Mouse (Mus musculus) megakaryocyte, embryonic 14.5 days (primary cell): ENCODE data around the gene Ndufb2. TPM values are rescaled to one million over a fixed set of nuclear protein-coding genes. Genes with fewer than 3 reads are reported as not detected.

ENCODE experiments used
- H3K27me3 ChIP-seq: replicated peaks from 2 replicates; pipeline ENCODE3; 2012; ENCODE audit warnings: inconsistent platforms
- H3K36me3 ChIP-seq: replicated peaks from 2 replicates; pipeline ENCODE3; 2012; ENCODE audit warnings: low read length, inconsistent platforms, mixed read lengths
- H3K4me1 ChIP-seq: 2 replicates; pipeline ENCODE4 v1.6.1; 2012; ENCODE audit warnings: inconsistent platforms
- H3K4me3 ChIP-seq: replicated peaks from 2 replicates; pipeline ENCODE3; 2012; ENCODE audit warnings: moderate library complexity, mild to moderate bottlenecking, inconsistent platforms
- H3K9me3 ChIP-seq: 2 replicates; pipeline ENCODE4 v1.6.1; 2012; ENCODE audit warnings: inconsistent platforms
- FLI1 ChIP-seq: IDR thresholded peaks from 2 replicates; pipeline ENCODE4 v1.6.1; 2012; ENCODE audit warnings: low read length, inconsistent platforms, mixed read lengths
- GATA1 ChIP-seq: IDR thresholded peaks from 3 replicates; pipeline ENCODE4 v1.6.1; 2012; ENCODE audit warnings: mixed read lengths, low read length, inconsistent platforms, borderline replicate concordance
- polyA plus RNA-seq: library from polyadenylated mRNA; stranded (reverse); fragments of >175 nt; gene quantifications from 2 replicates; pipeline ENCODE4 v1.2.3, GENCODE M21; 2012; ENCODE audit warnings: low replicate concordance; ENCODE audit not compliant: insufficient read depth

The Ndufb2 gene
- polyA plus RNA-seq, 1 experiment: 223 TPM

- H3K9me3 ChIP-seq: peaks cover 16% of the 10 kb centered on the region
- TF ChIP-seq GATA1 (no peak), FLI1 (no peak)
- H3K4me1 ChIP-seq: peaks cover 45% of the 10 kb centered on the region
- H3K27me3 ChIP-seq: peaks cover 72% of the 10 kb centered on the region
- H3K36me3 ChIP-seq: no peaks in the 10 kb centered on the region
- H3K4me3 ChIP-seq: peak overlapping the region; percentile 90
These were observed 35.3 kb upstream of the Ndufb2 start for GRCm38 (mm10) chr6:39556900-39557659.

- peaks cover 72% of the 10 kb centered on the region for H3K27me3 ChIP-seq
- peaks cover 16% of the 10 kb centered on the region for H3K9me3 ChIP-seq
- peaks cover 46% of the 10 kb centered on the region for H3K4me1 ChIP-seq
- H3K36me3 ChIP-seq: no peaks in the 10 kb centered on the region
- peak within 1 kb of the TSS; percentile 90 for H3K4me3 ChIP-seq
- no peak for TF ChIP-seq GATA1
- no peak for TF ChIP-seq FLI1
These were observed 34.6 kb upstream of the Ndufb2 start, which contains the start of gene Dennd2a for GRCm38 (mm10) chr6:39557723-39558261. Gene Dennd2a, minus strand, starts transcription at chr6:39557867.

- Histone ChIP-seq H3K4me3 (no peak overlapping the region), H3K4me1 (peaks cover 48% of the 10 kb centered on the region), H3K36me3 (no peaks in the 10 kb centered on the region), H3K27me3 (peaks cover 66% of the 10 kb centered on the region), H3K9me3 (peaks cover 8% of the 10 kb centered on the region; the same call in 1 of the 2 replicates)
- TF ChIP-seq FLI1 (no peak), GATA1 (no peak)
These were observed 33.0 kb upstream of the Ndufb2 start for GRCm38 (mm10) chr6:39559276-39559939.

- no peak for TF ChIP-seq GATA1
- TF ChIP-seq FLI1: no peak
- Histone ChIP-seq H3K36me3 (no peaks in the 10 kb centered on the region), H3K27me3 (peaks cover 44% of the 10 kb centered on the region), H3K4me1 (peaks cover 28% of the 10 kb centered on the region), H3K4me3 (peak overlapping the region; percentile 82), H3K9me3 (peaks cover 6% of the 10 kb centered on the region; the same call in 1 of the 2 replicates)
These were observed 30.0 kb upstream of the Ndufb2 start for GRCm38 (mm10) chr6:39562166-39563015.

- H3K4me3 ChIP-seq: no peak overlapping the region
- H3K4me1 ChIP-seq: peaks cover 7% of the 10 kb centered on the region
- H3K27me3 ChIP-seq: peaks cover 34% of the 10 kb centered on the region
- no peak for TF ChIP-seq FLI1
- TF ChIP-seq GATA1: no peak
- peaks cover 4% of the 10 kb centered on the region; the same call in 1 of the 2 replicates for H3K9me3 ChIP-seq
- no peaks in the 10 kb centered on the region for H3K36me3 ChIP-seq
These were observed 24.8 kb upstream of the Ndufb2 start for GRCm38 (mm10) chr6:39567528-39567927.

GRCm38 (mm10) chr6:39570426-39570825 lies 21.9 kb upstream of the Ndufb2 start:
- Histone ChIP-seq H3K4me3 (no peak overlapping the region), H3K9me3 (peaks cover 4% of the 10 kb centered on the region; the same call in 1 of the 2 replicates)
- TF ChIP-seq GATA1 (no peak), FLI1 (no peak)

GRCm38 (mm10) chr6:39573791-39574554 lies 18.4 kb upstream of the Ndufb2 start, which contains the start of gene Adck2:
Gene Adck2, plus strand, starts transcription at chr6:39573873.
- peaks cover 30% of the 10 kb centered on the region for H3K36me3 ChIP-seq

More at GRCm38 (mm10) chr6:39570426-39570825, 21.9 kb upstream of the Ndufb2 start:
- Histone ChIP-seq H3K27me3 (peaks cover 27% of the 10 kb centered on the region), H3K4me1 (peaks cover 25% of the 10 kb centered on the region), H3K36me3 (no peaks in the 10 kb centered on the region)

GRCm38 (mm10) chr6:39574555-39574869 lies 17.9 kb upstream of the Ndufb2 start:
- Histone ChIP-seq H3K4me1 (peaks cover 25% of the 10 kb centered on the region), H3K27me3 (peaks cover 8% of the 10 kb centered on the region), H3K36me3 (peaks cover 35% of the 10 kb centered on the region), H3K4me3 (peak overlapping the region; percentile 95), H3K9me3 (peaks cover 4% of the 10 kb centered on the region; the same call in 1 of the 2 replicates)
- TF ChIP-seq FLI1: no peak
- TF ChIP-seq GATA1: no peak

More at GRCm38 (mm10) chr6:39573791-39574554, 18.4 kb upstream of the Ndufb2 start, which contains the start of gene Adck2:
- Histone ChIP-seq H3K27me3 (peaks cover 12% of the 10 kb centered on the region), H3K4me1 (peaks cover 25% of the 10 kb centered on the region), H3K9me3 (peaks cover 4% of the 10 kb centered on the region; the same call in 1 of the 2 replicates), H3K4me3 (peak within 1 kb of the TSS; percentile 95)
- TF ChIP-seq FLI1: no peak
- no peak for TF ChIP-seq GATA1
